Mouse (Mus musculus) embryo, embryonic 11 days (tissue): ENCODE results near the gene Bub3.
A peak's percentile ranks its signal among the peaks of the same experiment; 100 is the strongest.

Source experiments
- DNase-seq: peaks from one replicate; pipeline ENCODE4 v3.0.0-alpha.2; 2015

Bub3 gene

GRCm38 (mm10) chr7:131556541-131557271 is 3.3 kb upstream of the Bub3 start:
- DNase-seq, result peak; percentile 57

DNA sequence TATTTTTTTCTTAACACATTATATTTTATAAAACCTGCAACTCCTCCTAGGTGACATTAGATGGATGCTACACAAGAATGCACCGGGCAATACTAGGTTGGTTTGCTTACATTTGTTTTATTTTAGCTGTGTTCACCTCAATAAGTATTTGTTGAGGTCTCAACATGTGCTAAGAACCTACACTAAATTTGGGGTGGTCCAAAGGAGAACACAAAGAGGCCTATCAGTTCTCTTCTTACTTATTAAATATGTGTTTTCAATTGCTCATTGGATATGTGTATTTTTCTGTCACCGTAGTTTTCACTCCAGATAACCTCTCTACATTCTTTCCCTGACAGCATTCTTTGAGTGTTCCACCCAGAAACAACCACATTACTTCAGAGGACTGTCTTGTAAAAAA is 2.3 kb upstream of the Bub3 start:
- no peak for DNase-seq

DNA sequence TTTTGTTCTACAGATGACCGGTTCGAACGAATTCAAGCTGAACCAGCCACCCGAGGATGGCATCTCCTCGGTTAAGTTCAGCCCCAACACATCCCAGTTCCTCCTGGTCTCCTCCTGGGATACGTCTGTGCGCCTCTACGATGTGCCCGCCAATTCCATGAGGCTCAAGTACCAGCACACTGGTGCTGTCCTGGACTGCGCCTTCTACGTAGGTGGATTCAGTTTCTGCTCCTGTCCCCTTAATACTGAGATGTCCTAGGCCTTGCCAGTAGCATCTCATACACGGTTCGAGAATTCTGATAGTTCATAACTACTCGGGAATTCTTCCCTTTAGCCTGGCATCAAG is 648 bp downstream of the Bub3 start:
- no peak for DNase-seq

DNA sequence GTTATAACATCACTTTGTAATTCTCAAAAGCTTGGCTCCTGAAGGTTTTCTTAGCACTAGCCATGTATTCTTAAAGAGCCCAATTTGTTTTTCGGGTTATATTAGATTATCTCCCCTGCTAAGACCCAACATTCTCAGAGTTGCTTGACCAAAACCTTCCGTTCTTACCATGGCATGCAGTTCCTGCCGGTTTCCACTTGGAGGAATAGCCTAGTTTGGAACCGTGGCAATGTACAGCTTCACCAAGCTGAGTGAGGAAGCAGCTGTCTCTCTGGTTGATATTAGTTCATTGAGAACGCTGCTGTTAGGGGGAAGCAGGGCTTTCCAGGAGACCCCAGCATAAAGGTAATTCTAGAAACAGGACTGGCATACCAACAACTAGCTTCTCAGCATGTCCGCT is 15.2 kb downstream of the Bub3 start:
- no peak for DNase-seq

- DNase-seq, result no peak
These were observed 22.2 kb downstream of the Bub3 start for GRCm38 (mm10) chr7:131582178-131582577.

DNA sequence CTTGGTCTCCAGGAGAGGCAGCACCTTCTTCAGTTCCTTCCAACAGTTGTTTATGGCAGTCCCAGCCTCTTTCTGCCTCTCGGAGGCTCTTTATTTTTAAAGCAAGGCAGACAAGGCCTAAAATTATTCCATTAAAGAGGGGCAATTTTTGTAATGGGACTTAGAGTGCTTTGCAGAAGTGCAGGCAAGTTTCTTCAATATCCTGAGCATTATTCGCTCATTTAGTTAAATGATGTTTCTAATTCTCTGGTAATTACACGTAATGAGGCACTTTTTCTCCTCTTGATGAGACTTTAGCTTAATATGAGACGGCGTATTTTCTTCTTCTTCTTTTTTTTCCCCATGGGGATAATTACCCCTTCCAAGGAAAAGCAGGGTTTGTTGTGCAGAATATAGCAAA is 25.5 kb downstream of the Bub3 start:
- DNase-seq, result no peak

DNA sequence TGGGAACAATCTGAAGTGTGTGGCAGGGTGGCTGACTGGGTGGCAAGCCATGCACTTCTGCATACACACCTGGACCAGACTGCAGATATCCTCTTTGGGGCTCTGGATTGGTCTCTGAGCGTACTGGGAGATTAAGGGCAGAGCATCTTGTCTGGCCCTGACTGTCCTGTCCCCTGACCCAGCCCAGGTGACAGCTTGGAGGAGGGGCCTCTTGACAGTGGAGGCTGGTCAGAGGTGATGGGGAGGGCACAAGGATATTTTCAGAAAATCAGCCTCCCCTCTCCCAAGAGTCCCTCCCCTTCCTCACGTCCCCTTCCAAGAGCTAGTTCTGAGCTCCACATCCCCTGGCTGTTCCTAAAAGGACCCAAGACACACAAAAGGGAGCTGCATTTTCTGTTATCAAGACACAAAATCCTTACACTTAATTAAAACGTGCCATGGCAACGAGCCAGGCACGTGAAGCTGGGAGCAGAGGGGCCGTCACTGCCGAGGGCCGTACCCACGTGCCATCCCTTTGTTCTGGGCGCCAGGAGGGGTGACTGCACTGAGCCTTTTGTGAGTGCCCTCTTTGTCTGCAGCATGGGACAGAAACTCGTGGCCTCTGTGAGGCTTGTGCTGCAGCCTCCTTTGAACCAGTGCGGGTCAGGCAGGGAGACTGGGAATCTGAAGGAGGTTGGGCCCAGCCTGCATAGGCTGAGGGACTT is 37.9 kb downstream of the Bub3 start:
- DNase-seq, result peak; percentile 77

GRCm38 (mm10) chr7:131598483-131598824 is 38.4 kb downstream of the Bub3 start:
- peak; percentile 82 for DNase-seq

- DNase-seq, result no peak
These were observed 42.1 kb downstream of the Bub3 start for GRCm38 (mm10) chr7:131602106-131602505.

DNA sequence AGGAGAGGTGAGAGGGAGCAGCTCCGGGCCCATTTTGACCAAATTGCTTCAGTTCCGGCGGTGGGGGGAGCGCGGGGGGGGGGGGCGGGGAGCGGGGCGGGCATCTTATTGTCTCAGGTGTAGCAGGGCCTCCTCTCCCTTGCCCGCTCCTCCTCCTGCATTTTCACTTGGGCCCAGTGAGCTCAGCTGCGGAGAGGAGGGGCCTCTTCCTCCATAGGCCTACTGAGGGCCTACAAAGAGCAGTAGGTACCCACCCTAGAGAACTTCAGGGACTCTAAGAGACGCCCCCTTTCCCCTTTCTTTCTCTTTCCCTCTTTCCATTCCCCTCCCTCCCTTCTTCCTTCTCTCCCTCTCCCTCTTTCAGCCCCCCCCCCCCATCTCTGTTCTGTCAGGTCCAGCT is 43.2 kb downstream of the Bub3 start:
- no peak for DNase-seq

DNA sequence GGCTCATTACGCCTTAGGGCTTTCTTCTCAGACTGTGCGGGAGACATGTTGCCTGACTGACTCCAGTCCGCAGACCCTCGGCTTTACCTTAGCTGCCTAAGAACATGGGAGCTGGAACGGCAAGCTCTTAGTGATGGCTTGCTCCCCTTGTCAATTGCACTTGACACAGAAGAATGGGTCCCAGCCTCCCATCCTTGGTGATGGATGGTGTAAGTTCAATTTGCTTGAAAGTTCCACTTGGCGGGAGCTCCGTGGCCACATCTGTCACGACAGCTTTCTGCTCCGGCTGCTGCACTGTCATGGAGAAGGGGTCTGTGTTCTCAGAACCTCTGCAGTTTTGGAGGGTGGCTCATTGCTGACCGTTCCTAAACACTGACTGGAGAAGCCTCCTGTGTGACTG is 44.9 kb downstream of the Bub3 start:
- no peak for DNase-seq

DNA sequence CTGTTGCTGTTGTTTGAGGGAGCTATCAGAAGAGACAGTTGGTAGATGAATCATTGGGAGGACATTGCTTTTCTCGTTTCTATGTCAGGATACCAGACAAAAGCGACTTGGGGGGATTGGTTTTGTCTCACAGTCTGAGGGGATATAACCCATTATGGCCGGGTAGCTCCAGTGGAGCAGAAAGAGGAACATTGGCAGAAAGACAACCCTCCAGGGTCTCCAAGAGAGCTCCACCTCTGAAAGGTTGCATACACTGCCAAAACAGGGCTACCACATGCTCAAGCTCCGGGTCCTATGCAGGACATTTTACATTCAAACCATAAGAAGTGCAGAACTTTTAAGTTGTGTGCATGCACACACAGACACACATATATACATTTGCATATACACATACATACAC is 45.5 kb downstream of the Bub3 start:
- no peak for DNase-seq

DNA sequence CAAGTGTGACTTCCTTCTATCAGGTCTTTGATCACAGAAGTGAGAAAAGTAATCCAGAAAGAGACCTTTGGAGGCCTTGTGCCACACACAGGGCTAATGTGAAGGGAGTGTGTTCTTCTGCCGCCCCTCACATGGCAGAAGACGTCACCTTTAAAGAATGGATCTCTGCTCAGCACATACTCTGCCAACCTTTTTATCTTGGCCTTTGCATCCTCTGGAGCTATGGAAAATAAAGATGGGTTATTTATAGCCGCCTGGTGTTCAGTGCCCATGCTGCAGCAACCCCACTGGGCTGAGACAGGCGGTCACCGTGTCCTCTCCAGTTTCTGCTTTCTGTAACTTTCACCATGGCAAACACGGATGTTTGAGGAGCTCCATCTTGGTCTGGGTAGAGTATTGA is 48.0 kb downstream of the Bub3 start:
- DNase-seq, result no peak

DNA sequence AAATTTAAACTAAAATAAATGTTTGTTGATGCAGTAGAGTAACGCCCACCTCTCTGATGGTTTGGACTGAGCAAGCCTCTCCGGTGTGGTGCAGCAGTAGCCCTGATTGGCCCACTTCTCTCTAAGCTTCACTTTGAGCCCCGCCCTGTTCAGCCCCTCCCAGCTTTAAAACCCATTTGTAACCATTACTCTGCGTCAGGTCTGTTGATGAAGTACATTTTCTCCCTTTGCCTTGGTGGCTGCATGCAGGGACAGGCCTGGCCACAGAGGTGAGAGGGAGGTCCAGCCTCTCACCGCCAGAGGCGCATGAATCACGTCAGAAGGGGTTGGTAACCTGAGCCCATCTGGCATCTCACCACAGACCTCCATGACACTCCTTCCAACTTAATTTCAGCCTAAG is 49.7 kb downstream of the Bub3 start:
- peak; percentile 64 for DNase-seq
